Mouse (Mus musculus) cerebellum, adult 2 months (tissue): Measurements from ENCODE around the gene Ms4a4d. TPM values are rescaled to one million over a fixed set of nuclear protein-coding genes. Genes with fewer than 3 reads are reported as not detected.

Experiments
- DNase-seq, 2 experiments: peaks; one replicate each; pipeline ENCODE4 v3.0.0; 2021
- H3K27ac ChIP-seq: fragments of 200-500 bp; 2 replicates; pipeline ENCODE4 v1.5.1; 2012; ENCODE audit warnings: low read length, control low read depth, inconsistent platforms; ENCODE audit not compliant: insufficient read depth
- H3K27me3 ChIP-seq: fragments of 200-500 bp; 2 replicates; pipeline ENCODE4 v1.6.1; 2012; ENCODE audit warnings: inconsistent platforms, mild to moderate bottlenecking, low read length, moderate library complexity; ENCODE audit not compliant: control insufficient read depth, insufficient read depth
- H3K4me1 ChIP-seq: fragments of 200-500 bp; 2 replicates; pipeline ENCODE4 v1.6.1; 2011; ENCODE audit warnings: low read length; ENCODE audit not compliant: control insufficient read depth, insufficient read depth
- H3K4me3 ChIP-seq: fragments of 200-500 bp; replicated peaks from 2 replicates; pipeline ENCODE3; 2011; ENCODE audit warnings: mild to moderate bottlenecking, low read depth, low read length, control low read depth; ENCODE audit not compliant: insufficient read depth
- CTCF ChIP-seq: fragments of 200-500 bp; IDR thresholded peaks from 2 replicates; pipeline ENCODE4 v1.5.1; 2011; ENCODE audit warnings: low read depth, mild to moderate bottlenecking, control low read depth, low read length, moderate library complexity, borderline replicate concordance; ENCODE audit not compliant: insufficient read depth
- POLR2A ChIP-seq: fragments of 200-500 bp; IDR thresholded peaks from 2 replicates; pipeline ENCODE4 v1.6.1; 2011; ENCODE audit warnings: low read length, control low read depth, borderline replicate concordance; ENCODE audit not compliant: insufficient read depth
- WGBS: fragments of 180-500 bp; shearing (Covaris S2); methylation state at CpG from one replicate; pipeline ENCODE4 v1.1.7; 2018; 5-methylcytosine and 5-hydroxymethylcytosine counted together
- polyA plus RNA-seq: library from polyadenylated mRNA; depleted of rRNA; stranded (reverse); fragments of >200 nt; gene quantifications from 2 replicates; pipeline ENCODE4 v1.2.3, GENCODE M21; 2012; rRNA removed

The Ms4a4d gene
- polyA plus RNA-seq, 1 experiment, result 0.28 TPM

DNA sequence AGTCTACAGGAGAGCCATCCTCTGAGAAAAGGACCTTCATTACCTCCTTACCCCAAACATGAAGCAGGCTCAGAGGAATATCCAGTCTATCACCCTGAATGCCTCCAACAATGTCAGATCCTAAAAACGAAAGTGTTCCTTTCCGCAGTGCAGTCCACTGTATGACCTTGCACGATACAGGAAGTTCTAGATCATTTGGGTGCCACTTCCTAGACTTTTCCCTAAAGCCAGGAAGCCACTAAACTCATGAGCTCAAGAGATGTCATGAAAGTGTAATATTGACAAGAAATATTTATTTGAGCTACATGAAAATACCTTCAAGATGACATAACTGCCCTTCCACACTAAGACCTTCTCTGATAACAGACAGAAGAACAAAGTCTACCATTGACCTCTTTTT is 64.7 kb downstream of the Ms4a4d start:
- Histone ChIP-seq H3K27ac (no peak overlapping the region), H3K27me3 (no peaks in the 10 kb centered on the region), H3K4me1 (no peaks in the 10 kb centered on the region), H3K4me3 (no peak overlapping the region)
- DNase-seq, result no peak
- 87% methylated on average over 3 of the region's 3 CpGs for WGBS
- TF ChIP-seq POLR2A (no peak), CTCF (no peak)

- H3K27ac ChIP-seq, result no peak overlapping the region
- no peaks in the 10 kb centered on the region for H3K4me1 ChIP-seq
- H3K27me3 ChIP-seq, result no peaks in the 10 kb centered on the region
- no peak overlapping the region for H3K4me3 ChIP-seq
- no peak for DNase-seq
- WGBS, result 86% methylated on average over 2 of the region's 2 CpGs
- no peak for TF ChIP-seq CTCF
- TF ChIP-seq POLR2A, result no peak
Observed at GRCm38 (mm10) chr19:11602026-11602425, 65.4 kb downstream of the Ms4a4d start.

- Histone ChIP-seq H3K27ac (no peak within 1 kb of the TSS), H3K4me1 (no peaks in the 10 kb centered on the region), H3K4me3 (no peak within 1 kb of the TSS), H3K27me3 (no peaks in the 10 kb centered on the region)
- no peak for DNase-seq
- 90% methylated on average over 2 of the region's 2 CpGs for WGBS
- no peak for TF ChIP-seq CTCF
- TF ChIP-seq POLR2A, result no peak
Observed at GRCm38 (mm10) chr19:11604603-11605002, 68.0 kb downstream of the Ms4a4d start, which contains the start of gene Ms4a6d. Ms4a6d (minus strand) TSS chr19:11604849.

Other genes starting within 250 kb of the Ms4a4d start
- 0.07 and 0.13 TPM in 2 replicates for gene Ms4a14, start 222.3 kb upstream of the Ms4a4d start, polyA plus RNA-seq
- gene Ms4a7, start 200.7 kb upstream of the Ms4a4d start, polyA plus RNA-seq, result 0.33 and 0.71 TPM in 2 replicates
- gene Ms4a4a, start 161.3 kb upstream of the Ms4a4d start, polyA plus RNA-seq, result 0.14 and 0.31 TPM in 2 replicates
- gene Ms4a4c, start 132.0 kb upstream of the Ms4a4d start, polyA plus RNA-seq, result 0.18 TPM in 1 of 2 replicates, not detected in the other
- gene Ms4a4b, start 93.2 kb upstream of the Ms4a4d start, polyA plus RNA-seq, result 0.16 and 0.24 TPM in 2 replicates
- 0.25 and 0.32 TPM in 2 replicates for gene Ms4a6c, start 67.4 kb upstream of the Ms4a4d start, polyA plus RNA-seq
- gene Gm8369, start 50.9 kb upstream of the Ms4a4d start, polyA plus RNA-seq, result not detected in 2 replicates
- 0.43 and 0.57 TPM in 2 replicates for gene Ms4a6b, start 20.3 kb upstream of the Ms4a4d start, polyA plus RNA-seq
- gene Ms4a6d, start 68.0 kb downstream of the Ms4a4d start, polyA plus RNA-seq, result 0.48 and 0.54 TPM in 2 replicates
- not detected in 2 replicates for gene Ms4a2, start 86.9 kb downstream of the Ms4a4d start, polyA plus RNA-seq
- not detected in 2 replicates for gene Ms4a3, start 104.0 kb downstream of the Ms4a4d start, polyA plus RNA-seq
- gene Oosp2, start 123.8 kb downstream of the Ms4a4d start, polyA plus RNA-seq, result not detected in 2 replicates
- not detected in 2 replicates for gene Oosp1, start 154.3 kb downstream of the Ms4a4d start, polyA plus RNA-seq
- gene Oosp3, start 160.3 kb downstream of the Ms4a4d start, polyA plus RNA-seq, result not detected in 2 replicates
- gene Gif, start 210.8 kb downstream of the Ms4a4d start, polyA plus RNA-seq, result not detected in 2 replicates
- gene Mrpl16, start 233.6 kb downstream of the Ms4a4d start, polyA plus RNA-seq, result 41.0 and 41.6 TPM in 2 replicates